Mouse (Mus musculus) liver, postnatal 0 days (tissue): ENCODE measurements around the gene Timm17b. TPM values are rescaled to one million over a fixed set of nuclear protein-coding genes. Genes with fewer than 3 reads are reported as not detected.
"Not testable (repeated sequence)": the region's sequence is repeated elsewhere in the genome, so short reads cannot be mapped to it uniquely, and the experiment has no call there.

ENCODE experiments used
- ATAC-seq: fragments of 200-750 bp; cut with Nextera tagmentation; 2 replicates; pipeline ENCODE4 v1.8.0; 2017; ENCODE audit warnings: mild to moderate bottlenecking, moderate library complexity
- DNase-seq: peaks from one replicate; pipeline ENCODE4 v3.0.0-alpha.2; 2016
- H3K27ac ChIP-seq: fragments of 300-500 bp; sonication (generic); 2 replicates; pipeline ENCODE4 v1.5.1; 2014; ENCODE audit warnings: antibody characterized with exemption, moderate library complexity, mild to moderate bottlenecking, low read depth
- H3K27me3 ChIP-seq: fragments of 300-500 bp; sonication (generic); 2 replicates; pipeline ENCODE4 v1.6.1; 2014; ENCODE audit warnings: low read length, control low read depth, mixed read lengths; ENCODE audit not compliant: insufficient read depth
- H3K36me3 ChIP-seq: fragments of 300-500 bp; sonication (generic); replicated peaks from 2 replicates; pipeline ENCODE4 v1.6.1; 2014; ENCODE audit warnings: mild to moderate bottlenecking, control low read depth, low read length, moderate library complexity, mixed read lengths; ENCODE audit not compliant: insufficient read depth
- H3K4me1 ChIP-seq: fragments of 300-500 bp; sonication (generic); 2 replicates; pipeline ENCODE4 v1.6.1; 2014; ENCODE audit warnings: antibody characterized with exemption, mild to moderate bottlenecking, control low read depth; ENCODE audit not compliant: insufficient read depth
- H3K4me2 ChIP-seq: fragments of 300-500 bp; sonication (generic); 2 replicates; pipeline ENCODE4 v1.6.1; 2014; ENCODE audit warnings: low read depth, mild to moderate bottlenecking, low read length, moderate library complexity, mixed read lengths
- H3K4me3 ChIP-seq: fragments of 300-500 bp; sonication (generic); 2 replicates; pipeline ENCODE4 v1.5.1; 2014; ENCODE audit warnings: low read depth, low read length
- H3K9ac ChIP-seq: fragments of 300-500 bp; sonication (generic); replicated peaks from 2 replicates; pipeline ENCODE4 v1.6.1; 2014; ENCODE audit warnings: mild to moderate bottlenecking, moderate library complexity
- H3K9me3 ChIP-seq: fragments of 300-500 bp; sonication (generic); 2 replicates; pipeline ENCODE4 v1.6.1; 2016; ENCODE audit warnings: mild to moderate bottlenecking, control low read depth, low read length, mixed read lengths
- CTCF ChIP-seq: sonication (generic); IDR thresholded peaks from 2 replicates; pipeline ENCODE4 v1.5.1; 2016; ENCODE audit warnings: antibody characterized with exemption, low read depth
- EP300 ChIP-seq: IDR thresholded peaks from 2 replicates; pipeline ENCODE4 v1.6.1; 2016; ENCODE audit warnings: antibody characterized with exemption, low read depth, mild to moderate bottlenecking
- WGBS: fragments of 180-500 bp; shearing (Covaris S2); extraction: QIAGEN DNeasy Blood & Tissue Kit; methylation state at CpG from one replicate; pipeline ENCODE4 v1.1.7; 2014; ENCODE audit not compliant: insufficient replicate concordance; 5-methylcytosine and 5-hydroxymethylcytosine counted together
- polyA plus RNA-seq: library from polyadenylated mRNA; unstranded; fragments of >200 nt; fragmentation: Nextera tagmentation; extraction: Ambion mirVana; gene quantifications from 2 replicates; pipeline ENCODE4 v1.2.1, GENCODE M21; 2015

Timm17b gene
- polyA plus RNA-seq, 1 experiment from 2014 or later: 117 TPM

DNA sequence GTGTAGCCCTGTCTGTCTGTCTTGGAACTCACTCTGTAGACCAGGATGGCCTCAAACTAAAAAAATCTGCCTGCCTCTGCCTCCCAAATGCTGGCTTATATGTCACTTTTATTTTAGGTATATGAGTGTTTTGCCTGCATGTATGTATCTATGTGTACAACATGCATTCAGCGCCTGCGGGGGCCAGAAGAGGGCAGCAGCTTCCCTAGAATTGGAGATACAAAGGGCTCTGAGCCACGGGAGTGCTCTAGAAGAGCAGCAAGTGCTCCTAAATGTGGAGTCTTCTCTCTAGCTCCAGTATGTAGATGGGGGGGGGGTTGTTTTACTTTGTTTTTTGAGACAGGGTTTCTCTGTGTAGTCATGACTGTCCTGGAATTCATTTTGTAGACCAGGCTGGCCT lies 16.5 kb downstream of the Timm17b start:
- WGBS: 6% methylated on average over 3 of the region's 3 CpGs
- not testable (repeated sequence) for DNase-seq

DNA sequence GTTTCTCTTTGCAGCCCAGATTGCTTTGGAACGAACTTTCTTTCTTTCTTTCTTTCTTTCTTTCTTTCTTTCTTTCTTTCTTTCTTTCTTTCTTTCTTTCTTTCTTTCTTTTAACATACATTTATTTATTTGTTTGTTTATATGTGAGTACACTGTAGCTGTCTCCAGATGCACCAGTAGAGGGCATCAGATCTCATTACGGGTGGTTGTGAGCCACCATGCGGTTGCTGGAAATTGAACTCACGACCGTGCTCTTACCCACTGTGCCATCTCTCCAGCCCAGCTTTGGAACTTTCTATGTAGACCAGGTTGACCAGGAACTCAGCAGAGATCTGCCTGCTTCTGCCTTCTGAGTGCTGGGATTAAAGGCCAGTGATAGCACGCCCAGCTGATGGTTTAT lies 18.8 kb downstream of the Timm17b start:
- WGBS: 55% methylated on average over 6 of the region's 6 CpGs
- H3K4me1 ChIP-seq, H3K27ac ChIP-seq, H3K9ac ChIP-seq, H3K36me3 ChIP-seq, H3K4me2 ChIP-seq, H3K9me3 ChIP-seq, ATAC-seq, H3K4me3 ChIP-seq, DNase-seq: not testable (repeated sequence)
- H3K27me3 ChIP-seq: peaks cover 34% of the 10 kb centered on the region
- peak; percentile 33; the same call in 1 of the 2 replicates for TF ChIP-seq CTCF

More for the DNA sequence above, 16.5 kb downstream of the Timm17b start:
- H3K36me3 ChIP-seq, H3K27ac ChIP-seq, H3K4me3 ChIP-seq, H3K9ac ChIP-seq, H3K4me1 ChIP-seq, H3K9me3 ChIP-seq, H3K4me2 ChIP-seq, ATAC-seq: not testable (repeated sequence)
- TF ChIP-seq CTCF: peak; percentile 48
- H3K27me3 ChIP-seq: peaks cover 12% of the 10 kb centered on the region

DNA sequence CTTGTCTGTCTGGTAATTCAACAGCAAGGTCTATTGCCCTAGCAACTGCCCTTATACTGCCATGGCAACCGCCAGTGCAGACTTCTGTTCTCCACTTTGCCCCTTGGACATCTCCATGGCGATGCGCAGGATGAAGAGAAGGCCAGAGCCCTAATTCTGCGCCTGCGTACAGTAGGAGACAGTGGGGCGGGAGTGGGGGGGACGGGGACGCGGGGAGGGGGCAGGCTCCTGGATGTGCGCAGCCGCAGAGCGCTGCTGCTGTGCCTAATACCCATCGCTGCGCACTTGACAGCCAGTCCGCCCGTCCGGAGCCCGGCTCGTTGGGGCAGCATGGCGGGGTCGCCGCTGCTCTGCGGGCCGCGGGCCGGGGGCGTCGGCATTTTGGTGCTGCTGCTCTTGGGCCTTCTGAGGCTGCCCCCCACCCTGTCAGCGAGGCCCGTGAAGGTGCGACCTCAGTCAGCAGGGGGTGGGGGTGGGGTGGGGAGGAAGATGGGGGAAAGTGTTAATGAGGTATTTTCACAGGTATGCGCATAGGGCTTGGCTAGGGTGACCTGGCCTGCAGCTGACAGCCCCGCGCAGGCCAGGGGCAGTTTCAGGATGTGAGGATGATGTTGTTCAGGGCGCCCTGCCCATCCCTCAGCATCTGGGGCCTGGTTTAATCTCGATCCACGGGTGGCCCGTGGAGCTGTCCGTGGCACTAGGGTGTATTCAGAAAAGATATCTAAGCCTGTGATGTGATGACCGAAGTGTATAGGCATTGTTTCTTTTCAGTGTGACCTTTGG lies 20.6 kb downstream of the Timm17b start, which contains the start of gene Pcsk1n:
Gene Pcsk1n, plus strand, starts transcription at position 222 of the 783 bp plus-strand sequence.
- Histone ChIP-seq H3K36me3 (no peaks in the 10 kb centered on the region), H3K9ac (no peak within 1 kb of the TSS), H3K9me3 (no peaks in the 10 kb centered on the region), H3K4me2 (no peak within 1 kb of the TSS), H3K27me3 (peaks cover 50% of the 10 kb centered on the region), H3K4me3 (no peak within 1 kb of the TSS), H3K27ac (no peak within 1 kb of the TSS), H3K4me1 (no peaks in the 10 kb centered on the region)
- no peak for ATAC-seq
- WGBS: 24% methylated on average over 26 of the region's 40 CpGs
- no peak for DNase-seq
- no peak for TF ChIP-seq CTCF
- TF ChIP-seq EP300: no peak

DNA sequence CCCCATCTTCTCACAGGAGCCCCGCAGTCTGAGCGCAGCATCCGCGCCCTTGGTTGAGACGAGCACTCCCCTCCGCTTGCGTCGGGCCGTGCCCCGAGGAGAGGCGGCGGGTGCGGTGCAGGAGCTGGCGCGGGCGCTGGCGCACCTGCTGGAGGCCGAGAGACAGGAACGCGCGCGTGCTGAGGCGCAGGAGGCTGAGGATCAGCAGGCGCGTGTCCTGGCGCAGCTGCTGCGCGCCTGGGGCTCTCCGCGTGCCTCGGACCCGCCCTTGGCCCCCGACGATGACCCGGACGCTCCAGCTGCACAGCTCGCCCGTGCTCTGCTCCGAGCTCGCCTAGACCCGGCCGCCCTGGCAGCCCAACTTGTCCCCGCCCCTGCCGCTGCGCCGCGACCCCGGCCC lies 22.9 kb downstream of the Timm17b start:
- Histone ChIP-seq H3K27me3 (peaks cover 62% of the 10 kb centered on the region), H3K9ac (no peak overlapping the region), H3K4me1 (no peaks in the 10 kb centered on the region), H3K4me3 (peak overlapping the region; percentile 15; the same call in 1 of the 2 replicates), H3K36me3 (no peaks in the 10 kb centered on the region), H3K4me2 (peak overlapping the region; percentile 50; the same call in 1 of the 2 replicates), H3K9me3 (no peaks in the 10 kb centered on the region), H3K27ac (no peak overlapping the region)
- 18% methylated on average over 30 of the region's 48 CpGs for WGBS
- no peak for ATAC-seq
- TF ChIP-seq CTCF (no peak), EP300 (no peak)
- DNase-seq: no peak

DNA sequence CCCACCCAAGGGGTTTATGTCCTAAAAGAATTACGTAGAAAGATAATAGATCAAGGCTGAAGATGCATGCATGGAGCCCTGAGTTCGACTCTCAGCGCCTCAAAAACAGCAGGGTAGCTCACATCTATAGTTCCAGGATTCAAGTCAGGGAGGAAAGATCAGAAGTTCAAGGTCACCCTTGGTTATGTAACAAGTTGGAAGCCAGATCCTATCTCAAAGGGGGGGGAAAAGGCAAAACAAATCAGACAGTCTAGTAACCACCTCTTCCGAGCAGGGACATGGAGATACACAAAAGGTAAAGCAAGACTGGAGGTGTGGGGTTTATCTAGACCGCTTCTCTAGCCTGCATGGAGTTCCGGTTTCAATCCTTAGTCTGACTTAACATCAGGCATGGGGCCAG lies 27.1 kb downstream of the Timm17b start:
- Histone ChIP-seq H3K9me3 (no peaks in the 10 kb centered on the region), H3K4me3 (no peak overlapping the region), H3K4me1 (no peaks in the 10 kb centered on the region), H3K36me3 (no peaks in the 10 kb centered on the region), H3K9ac (no peak overlapping the region), H3K4me2 (no peak overlapping the region), H3K27ac (no peak overlapping the region), H3K27me3 (peaks cover 56% of the 10 kb centered on the region)
- DNase-seq (no peak), ATAC-seq (no peak)
- 70% methylated on average over 6 of the region's 6 CpGs for WGBS
- TF ChIP-seq EP300 (no peak), CTCF (no peak)

DNA sequence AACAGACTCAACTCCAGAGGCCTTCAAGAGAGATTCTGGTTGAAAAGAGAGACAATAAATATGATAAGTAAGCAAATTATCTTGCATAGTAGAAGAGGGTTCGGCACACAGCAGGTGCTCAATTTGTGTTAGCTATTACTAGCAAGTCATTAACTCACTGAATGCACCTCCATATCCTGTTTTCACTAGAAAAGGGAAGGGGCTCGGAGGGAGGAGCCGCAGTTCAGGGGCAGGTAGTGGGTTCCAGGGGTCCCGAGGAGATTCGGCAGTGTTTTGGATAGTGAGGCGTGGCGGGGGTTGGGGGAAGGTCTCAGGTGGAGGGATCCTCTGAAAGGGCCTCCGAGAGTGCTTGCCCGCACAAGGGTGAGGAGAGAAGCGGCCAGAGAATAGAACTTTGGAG lies 28.0 kb downstream of the Timm17b start:
- Histone ChIP-seq H3K4me3 (no peak overlapping the region), H3K9ac (no peak overlapping the region), H3K4me2 (no peak overlapping the region), H3K36me3 (0 out of 2 replicates have a peak, but pooled peaks cover 2% of the 10 kb centered on the region), H3K27me3 (peaks cover 48% of the 10 kb centered on the region), H3K4me1 (no peaks in the 10 kb centered on the region), H3K9me3 (no peaks in the 10 kb centered on the region), H3K27ac (no peak overlapping the region)
- TF ChIP-seq CTCF (no peak), EP300 (no peak)
- 29% methylated on average over 10 of the region's 10 CpGs for WGBS
- DNase-seq: no peak
- no peak for ATAC-seq
